Mouse (Mus musculus): ENCODE data around the gene Ttc23. TPM values are rescaled to one million over a fixed set of nuclear protein-coding genes. Genes with fewer than 3 reads are reported as not detected.

Ttc23 gene
- 1 to 10 TPM; 1.7 to 1.8 TPM for polyA plus RNA-seq (2017; shearing (Covaris generic))

DNA sequence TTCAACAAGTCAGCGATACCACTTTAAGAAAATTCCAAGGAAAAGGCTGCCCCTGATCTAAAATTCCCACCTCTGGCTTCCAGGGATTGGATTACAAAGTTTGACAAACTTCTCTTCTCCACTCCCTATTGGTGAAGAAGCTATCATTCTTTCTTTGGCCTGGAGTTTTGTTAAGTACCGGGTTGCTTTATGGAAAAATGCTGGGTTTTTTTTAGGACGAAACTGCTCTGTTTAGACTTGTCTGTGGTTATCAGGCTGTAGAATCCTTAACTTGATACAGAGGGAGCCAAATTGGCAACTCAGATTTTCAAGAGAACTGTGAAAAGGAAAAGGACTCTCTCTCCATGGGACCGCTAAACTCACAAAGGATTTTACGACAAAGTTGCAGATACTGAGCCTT, at the start of gene Ttc23:
Gene Ttc23, plus strand, starts transcription at position 134 of the 400 bp plus-strand sequence.
- ATAC-seq: no peak

DNA sequence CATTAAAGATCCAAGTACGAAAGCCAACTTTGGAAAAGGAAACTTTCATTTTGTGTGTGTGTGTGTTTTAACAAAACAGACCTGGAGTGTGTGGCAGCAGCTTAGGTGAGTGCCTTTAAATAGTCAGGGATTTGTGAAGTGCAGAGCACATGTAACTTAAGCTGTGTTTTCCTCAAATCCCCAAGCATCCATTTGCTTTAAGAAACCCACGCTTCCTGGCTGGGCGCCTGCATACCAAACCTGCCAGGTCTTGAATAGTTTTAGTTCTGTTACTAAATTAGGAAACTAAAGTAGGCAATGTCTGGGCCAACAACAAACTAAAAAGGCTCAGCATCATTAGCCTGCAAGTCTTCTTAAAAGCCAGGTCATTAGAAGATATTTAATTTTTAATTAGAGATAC, 49.2 kb upstream of the Ttc23 start:
- ATAC-seq: no peak

- no peak for ATAC-seq
These were observed 42.1 kb upstream of the Ttc23 start for GRCm38 (mm10) chr7:67605114-67605513.

DNA sequence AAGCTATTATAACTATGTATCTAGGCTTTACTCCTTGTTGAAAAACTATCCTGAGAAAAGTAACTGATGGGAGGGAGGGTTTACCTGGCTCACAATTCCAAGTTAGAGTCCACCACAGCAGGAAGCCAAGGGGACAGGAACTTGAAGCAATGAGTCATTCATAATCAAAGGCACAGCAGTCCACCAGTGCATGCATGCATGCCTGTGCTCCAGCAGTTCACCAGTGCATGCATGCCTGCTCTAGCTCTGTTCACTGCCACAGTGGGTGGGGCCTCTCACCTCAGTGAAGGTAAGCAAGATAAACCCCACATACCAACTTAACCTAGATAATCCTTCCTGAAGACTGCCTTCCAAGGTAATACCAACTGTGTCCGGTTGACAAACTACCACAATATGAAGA, 41.0 kb upstream of the Ttc23 start:
- no peak for ATAC-seq

- ATAC-seq: no peak
These were observed 39.4 kb upstream of the Ttc23 start for GRCm38 (mm10) chr7:67607669-67608347.

DNA sequence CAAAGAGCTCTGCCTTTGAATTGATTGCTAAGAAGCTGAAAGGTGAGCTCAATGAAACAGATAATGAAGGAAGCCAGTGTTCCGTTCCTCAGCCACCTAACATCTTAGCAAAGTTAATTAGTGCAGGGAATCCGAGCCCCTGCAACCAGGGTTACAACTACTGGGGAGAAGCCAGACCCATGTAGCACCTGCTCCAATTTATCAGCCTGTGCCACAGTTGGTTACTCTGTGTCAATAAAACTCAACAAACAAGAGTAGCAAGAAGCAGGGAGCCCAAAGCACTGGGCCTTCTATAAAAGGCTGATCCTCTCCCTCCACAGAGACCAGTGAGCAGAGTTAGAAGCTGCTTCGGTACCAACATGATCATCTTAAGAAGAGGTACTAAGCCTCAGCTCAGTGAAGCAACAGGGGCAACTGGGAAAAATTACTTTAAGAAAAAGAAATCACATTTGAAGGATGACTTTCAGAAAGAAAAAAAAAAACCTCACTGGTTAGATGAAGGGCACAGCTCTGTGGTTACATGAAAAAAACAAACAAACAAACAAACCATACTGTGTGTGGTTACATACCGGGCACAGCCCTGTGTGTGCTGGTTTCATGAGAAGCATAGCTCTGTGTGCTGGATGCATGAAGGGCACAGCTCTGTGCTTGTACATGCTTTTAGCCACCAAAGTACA, 38.7 kb upstream of the Ttc23 start:
- no peak for ATAC-seq

DNA sequence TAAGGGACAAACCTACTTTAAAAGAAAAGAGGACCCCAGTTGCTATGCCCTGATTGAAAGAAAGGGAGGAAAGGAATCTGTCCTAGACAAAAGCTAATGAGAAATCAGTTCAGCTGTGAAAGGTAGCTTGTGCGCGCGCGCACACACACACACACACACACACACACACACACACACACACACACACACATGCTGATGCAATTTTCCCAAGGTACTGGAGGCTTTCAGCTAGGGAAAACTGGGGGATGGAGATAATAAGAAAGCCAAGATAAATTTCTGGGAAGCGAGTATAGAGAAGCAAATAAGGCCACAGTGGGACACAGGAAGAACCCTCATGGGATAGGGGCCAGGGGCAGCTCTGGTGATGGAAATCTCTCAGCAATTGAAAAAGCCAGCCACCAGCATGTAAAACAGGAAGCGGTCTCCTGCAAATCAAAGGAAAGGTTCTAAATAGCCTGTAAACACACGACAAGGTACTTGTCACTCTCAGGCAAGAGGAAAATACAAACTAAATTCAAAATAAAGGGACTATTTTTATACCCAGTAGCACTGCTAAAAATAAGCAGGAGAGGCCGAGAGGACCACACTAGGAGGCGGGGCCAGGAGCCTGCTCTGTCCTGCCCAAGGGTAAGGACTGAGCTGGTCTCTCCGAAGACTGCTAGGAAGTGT, 33.3 kb upstream of the Ttc23 start:
- ATAC-seq: no peak

- ATAC-seq: no peak
These were observed 32.7 kb upstream of the Ttc23 start for GRCm38 (mm10) chr7:67614464-67614861.

- no peak for ATAC-seq
These were observed 30.3 kb upstream of the Ttc23 start for GRCm38 (mm10) chr7:67616890-67617289.

DNA sequence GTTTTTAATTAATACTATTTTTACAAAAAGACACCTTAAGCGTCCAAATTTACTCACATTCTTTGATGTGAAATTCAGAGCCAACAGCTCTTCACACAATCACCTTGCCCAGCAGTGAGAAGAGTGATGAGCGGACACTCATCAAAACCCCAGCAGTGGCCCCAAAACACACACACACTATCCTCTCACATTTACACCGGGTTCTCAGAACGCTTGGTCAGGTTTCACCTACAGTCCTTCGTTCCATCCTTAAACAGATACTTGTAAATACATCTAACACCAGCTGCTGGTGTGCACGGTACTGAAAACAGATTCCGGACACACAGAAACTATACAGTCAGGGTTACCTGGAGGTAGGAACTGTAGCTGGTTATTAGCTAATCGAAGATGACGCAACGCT, 29.6 kb upstream of the Ttc23 start:
- ATAC-seq: no peak

DNA sequence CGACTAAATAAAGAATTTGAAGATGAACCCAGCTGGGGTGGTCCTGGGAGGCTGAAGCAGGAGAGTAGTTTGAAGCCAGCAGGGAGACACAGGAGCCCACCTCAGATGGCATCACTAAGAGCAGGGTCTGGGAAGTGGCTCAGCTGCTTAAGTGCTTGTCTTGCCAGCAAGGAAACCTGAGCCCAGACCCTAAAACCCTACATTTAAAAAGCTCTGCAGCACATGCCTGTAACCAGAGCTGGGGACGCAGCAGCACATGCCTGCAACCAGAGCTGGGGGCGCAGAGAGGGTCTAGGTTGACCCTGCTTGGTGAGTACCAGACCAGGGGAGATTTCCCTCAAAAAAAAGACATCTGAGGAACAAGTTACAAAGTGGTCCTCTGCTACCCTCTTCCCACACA, 28.9 kb upstream of the Ttc23 start:
- ATAC-seq: no peak

DNA sequence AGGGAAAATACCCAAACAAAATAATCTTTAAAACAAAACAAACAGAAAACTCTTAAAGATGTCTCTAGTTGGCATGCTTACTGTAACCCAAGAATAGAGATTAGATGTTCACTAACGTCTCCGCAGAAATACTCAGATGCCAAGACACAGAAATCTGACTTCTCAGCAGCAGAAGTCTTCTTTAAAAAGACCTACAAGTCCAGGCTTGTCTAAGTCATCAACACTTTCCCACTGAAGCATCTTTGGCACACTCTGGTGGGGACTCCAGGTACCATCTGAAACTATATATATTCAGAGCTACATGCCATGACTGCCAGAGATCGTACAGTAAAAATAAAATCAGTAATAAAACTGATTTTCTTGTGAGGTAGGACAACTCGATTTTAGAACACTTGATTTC, 27.4 kb upstream of the Ttc23 start:
- no peak for ATAC-seq

- ATAC-seq: no peak
These were observed 25.1 kb upstream of the Ttc23 start for GRCm38 (mm10) chr7:67622151-67622550.

DNA sequence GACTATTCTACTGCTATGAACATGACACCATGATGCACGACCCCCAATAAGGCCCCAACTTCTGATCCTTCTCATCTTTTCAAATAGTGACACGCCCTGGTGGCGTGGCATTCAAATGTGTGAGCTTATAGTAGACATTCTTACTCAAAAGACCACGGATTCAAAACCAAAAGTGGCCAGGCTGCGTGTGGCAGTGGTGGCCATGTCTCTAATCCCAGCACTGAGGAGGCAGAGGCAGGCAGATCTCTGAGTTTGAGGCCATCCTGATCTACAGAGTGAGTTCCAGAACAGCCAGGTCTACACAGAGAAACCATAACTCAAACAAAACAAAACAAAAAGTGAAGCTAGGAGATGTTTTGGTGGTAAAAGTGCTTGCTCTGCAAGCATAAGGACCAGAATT, 20.5 kb upstream of the Ttc23 start:
- ATAC-seq: no peak

- ATAC-seq: no peak
These were observed 17.5 kb upstream of the Ttc23 start for GRCm38 (mm10) chr7:67629681-67630080.

DNA sequence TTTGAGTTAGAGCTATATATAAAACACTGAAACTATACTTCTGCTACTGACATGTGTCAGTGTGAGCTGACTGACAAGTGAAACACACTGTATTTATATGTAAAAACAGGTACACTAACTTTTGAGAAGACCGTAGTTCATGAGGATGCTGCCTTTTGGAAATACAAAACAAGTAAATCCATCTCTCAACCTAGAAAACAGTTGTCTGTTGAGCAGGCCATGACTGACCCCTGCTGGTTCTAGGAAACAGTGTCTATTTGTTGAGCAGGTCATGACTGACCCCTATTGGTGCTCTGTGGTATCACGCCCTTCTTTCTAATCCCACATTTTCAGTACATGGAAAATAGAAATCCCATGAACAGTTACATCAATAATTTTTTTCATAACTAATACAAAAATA, 16.4 kb upstream of the Ttc23 start:
- ATAC-seq: peak; percentile 98

DNA sequence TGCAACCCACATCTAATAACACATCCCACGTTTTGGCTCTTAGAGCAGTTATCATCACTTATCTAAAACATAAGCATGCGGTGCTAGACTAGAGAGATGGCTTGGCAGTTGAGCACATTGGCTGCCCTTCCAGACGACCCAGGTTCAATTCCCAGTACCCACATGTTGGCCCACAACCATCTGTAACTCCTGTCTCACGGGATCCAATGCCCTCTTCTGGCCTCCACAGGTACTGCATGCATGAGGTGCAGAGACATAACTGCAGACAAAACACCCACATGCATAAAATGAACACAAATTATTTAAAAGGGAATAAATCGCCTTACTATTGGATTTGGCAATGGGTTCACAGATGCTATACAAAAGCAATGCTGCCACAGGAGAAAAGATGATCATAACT, 14.8 kb upstream of the Ttc23 start:
- no peak for ATAC-seq

DNA sequence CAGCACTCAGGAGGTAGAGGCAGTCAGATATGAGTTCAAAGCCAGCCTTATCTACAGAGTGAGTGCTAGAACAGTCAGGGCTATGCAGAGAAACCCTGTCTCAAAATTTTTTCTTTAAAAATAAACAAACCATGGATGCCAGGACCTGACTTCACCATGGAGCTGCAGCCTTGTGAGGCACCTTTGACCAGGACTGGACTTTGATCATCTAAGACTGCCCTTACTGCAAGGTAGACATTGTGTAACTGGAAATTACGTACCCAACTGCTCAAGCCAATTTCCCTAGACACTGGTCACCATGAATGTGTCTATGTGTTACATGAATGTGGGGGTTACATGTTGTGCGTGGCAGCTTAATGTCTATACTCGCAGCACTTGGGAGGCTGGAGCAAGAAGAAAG, 13.0 kb upstream of the Ttc23 start:
- no peak for ATAC-seq

DNA sequence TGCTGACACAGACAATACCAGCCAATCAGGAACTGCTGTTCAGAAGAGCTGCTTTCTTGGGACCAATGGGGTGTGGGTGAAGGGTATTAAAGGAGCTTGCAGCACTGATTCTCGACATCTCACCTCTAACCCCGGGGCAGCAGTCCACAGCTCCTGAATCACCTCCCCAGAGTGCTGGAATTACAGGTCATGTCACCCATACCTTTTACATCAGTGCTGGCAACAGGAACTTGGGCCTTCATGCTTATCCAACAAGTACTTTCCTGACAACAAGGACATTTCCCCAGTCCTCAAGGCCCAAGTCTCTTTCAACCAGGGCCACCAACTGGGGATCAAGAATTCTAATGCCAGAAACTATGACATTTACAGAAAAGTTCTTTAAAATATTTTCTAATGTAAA, 11.0 kb upstream of the Ttc23 start:
- ATAC-seq: no peak

DNA sequence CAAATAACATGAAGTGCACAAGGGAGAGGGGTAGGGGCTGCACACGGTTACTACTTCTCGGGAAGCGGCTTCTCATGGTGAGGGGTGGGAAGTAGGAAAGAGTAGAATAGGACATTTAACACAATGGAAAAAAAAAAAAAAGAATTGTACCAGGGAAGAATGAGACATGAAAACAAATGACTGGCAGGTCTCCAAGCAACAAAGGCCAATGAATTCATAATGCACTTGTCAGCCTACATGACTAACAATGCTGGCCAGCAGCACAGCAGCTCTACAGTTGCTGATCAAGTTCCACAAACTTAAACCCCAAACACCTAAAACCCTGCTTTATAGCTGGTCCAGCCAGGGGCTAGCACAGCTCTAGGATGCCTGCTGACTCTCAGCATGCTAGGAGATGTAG, 8.2 kb upstream of the Ttc23 start:
- no peak for ATAC-seq

DNA sequence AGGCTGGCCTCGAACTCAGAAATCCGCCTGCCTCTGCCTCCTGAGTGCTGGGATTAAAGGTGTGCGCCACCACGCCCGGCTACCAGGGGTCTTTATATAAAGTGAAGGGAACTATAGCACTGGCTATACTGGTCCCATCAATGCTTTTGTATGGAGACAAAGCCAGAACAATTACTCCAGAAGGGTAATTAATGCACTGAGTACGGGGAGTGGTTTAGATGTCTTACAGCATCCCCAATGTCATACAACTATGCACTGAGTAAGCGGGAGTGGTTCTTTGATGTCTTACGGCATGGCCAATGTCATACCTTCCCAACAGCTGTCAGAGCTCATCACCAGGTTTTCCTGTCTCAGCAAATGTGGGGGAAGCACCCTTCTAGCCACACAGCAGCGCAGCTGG, 4.3 kb upstream of the Ttc23 start:
- ATAC-seq: no peak

- no peak for ATAC-seq
These were observed 2.9 kb upstream of the Ttc23 start for GRCm38 (mm10) chr7:67644291-67644690.

- ATAC-seq: peak; percentile 99
These were observed 2.2 kb upstream of the Ttc23 start, which contains the start of gene Lrrc28 for GRCm38 (mm10) chr7:67644833-67645680. Gene Lrrc28, minus strand, starts transcription at chr7:67645268.

Data from CD4-positive, CD25-positive, alpha-beta regulatory T cell, adult 4 months (primary cell).